Mouse (Mus musculus) heart, adult 9 months (tissue): ENCODE measurements around the gene Nsun7.
"Not testable (repeated sequence)": the region's sequence is repeated elsewhere in the genome, so short reads cannot be mapped to it uniquely, and the experiment has no call there.

ENCODE experiments used
- DNase-seq, 2 experiments: peaks; one replicate each; pipeline ENCODE4 v3.0.0; 2022; ENCODE audit warnings: low spot score in 2 of 2

The Nsun7 gene

DNA sequence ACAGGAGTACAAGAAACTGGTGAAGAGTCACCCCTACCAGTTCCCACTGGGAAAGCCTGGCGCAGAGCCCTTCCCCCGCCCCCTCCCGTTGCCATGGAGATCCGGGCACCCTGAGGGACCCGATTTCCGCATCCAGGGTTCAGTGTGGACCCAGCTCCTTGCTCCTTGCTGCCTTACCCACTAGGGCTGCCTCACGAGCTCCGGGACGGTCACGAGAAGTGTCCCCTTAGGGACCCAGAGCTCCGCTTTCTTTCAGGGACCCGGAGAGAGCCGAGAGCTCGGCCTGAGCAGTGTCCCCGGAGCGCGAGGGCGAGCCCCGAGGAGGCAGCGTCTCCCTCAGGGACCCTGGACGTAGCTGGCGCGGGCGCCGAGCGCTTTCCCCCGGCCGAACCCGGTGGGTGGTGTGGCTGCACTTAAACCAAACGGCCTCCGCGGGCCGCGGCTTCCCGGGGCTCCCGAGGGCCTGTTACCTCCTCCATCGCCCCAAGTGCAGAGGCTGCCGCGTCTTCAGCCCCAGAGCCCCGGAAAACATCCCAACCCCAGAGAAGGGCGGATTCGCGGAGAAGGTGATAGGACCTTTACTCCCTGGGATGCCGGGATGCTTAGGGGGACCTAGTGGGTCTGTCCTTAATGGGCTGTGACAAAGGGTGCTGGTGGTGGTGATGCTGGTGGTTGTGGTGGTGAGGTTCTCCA is at the start of gene Nsun7:
TSS of gene Nsun7 (plus strand) at position 142 of the 693 bp plus-strand sequence.
- DNase-seq = peak; percentile 65 to 77

DNA sequence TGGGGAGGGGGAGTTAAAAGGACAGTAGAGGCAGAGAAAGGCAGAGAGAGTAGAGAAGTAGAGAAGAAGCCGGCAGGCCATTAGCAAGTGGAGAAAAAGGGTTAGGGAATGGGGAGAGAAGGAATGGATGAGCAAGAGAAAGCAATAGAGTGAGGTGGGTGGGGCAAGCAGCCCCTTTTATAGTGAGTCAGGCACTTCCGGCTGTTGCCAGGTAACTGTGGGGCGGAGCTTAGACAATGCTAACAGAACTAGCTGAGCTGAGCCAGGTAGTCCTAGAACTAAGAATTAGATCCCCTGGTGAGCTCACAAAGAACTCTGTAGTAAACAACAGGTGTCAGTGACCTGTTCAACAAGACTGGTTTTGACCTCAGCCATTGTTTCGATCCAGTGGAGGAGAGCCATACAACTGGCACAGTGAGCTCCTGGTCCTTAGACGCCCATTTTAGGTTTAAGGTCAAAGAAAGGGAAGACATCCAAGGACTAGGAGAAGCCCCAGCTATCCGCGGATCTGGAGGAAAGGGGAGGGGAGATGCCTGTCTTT is 45.2 kb upstream of the Nsun7 start:
- no peak for DNase-seq

DNA sequence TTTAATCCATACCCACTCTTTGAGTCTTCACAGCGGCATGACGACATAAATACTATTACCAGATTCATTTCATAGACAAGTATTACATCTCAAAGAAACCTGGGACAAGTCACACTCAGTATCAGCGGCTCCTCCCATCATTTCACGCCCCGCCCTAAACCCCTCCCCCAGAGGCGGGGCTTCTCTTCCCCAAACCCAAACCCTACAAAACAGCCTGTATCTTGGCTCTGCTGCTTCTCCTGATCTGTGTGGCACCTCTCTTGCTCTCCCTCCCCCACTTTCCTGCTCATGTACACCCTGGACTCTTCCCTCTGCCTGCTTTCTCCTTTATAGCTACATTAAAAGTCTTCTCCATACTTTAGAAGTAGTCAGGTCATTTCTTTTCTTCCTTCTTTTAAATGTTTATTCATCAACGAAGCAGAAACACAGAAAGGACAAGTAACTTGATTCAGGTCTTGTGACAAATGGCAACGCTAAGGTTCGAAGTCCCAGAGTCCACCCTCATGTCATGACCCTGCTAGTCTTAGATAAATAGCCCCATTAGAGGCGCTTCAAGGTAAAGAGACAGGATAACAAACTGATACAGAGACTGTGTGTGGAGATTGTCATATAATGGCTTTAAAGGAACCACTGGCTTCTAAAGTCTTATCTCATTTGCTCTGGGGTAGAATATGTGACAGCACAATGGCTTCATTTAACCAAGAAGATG is 44.0 kb upstream of the Nsun7 start:
- no peak for DNase-seq

DNA sequence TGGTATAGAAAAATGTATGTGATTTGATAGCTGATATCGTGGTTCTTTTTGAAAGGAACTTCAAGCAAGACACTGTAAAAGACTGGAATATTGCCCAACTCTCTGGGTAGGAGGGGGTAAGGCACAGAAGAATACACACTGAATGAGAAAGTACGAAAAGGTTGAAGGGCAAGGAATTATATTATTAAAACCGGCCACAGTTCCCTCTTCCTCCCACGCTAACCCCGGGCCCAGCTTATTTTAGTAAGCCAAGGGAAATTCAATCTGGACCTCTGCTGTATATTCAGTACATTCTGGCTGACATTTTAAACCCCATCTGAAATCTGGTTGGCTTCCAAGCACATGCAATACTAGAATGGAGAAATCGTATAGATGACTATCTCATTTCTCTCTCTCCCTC is 40.0 kb upstream of the Nsun7 start:
- no peak for DNase-seq

DNA sequence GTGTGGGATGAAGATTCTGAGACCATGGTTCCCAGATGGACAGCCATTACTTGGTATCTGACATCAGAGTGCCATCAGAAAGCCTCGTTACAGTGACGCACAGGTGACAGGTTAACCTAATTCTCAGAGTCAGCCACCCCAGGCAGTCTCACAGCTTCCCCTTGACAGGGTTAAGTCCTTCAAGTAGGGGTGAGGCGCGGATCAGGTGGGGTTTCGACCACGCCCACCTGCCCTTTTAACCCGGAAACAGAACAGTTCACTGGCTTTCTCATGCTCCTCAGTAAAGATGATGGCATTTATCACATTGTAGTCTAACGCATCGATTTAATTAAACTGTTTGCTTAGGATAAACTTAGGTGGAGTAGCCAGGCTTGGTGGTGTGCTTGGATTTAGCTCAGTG is 39.1 kb upstream of the Nsun7 start:
- no peak for DNase-seq

DNA sequence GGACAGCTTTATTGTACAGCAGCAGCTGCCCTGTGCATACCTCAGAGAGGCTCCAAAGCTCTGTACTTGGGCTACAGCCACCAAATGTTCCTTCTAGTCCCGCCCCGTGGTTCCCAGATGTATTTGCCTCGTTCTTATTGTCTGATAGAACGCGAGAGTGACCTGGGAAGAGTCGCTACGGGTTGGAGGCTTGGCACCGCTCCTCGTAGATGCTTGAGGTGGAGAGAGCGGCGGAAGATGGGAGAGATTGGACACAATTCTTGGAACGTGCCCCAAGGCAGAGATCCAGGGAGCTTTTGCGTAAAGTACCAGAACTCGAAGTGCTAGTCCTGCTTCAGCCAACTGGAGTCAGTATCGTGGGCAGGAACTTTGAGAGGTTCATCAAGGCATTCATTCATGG is 36.8 kb upstream of the Nsun7 start:
- no peak for DNase-seq

DNA sequence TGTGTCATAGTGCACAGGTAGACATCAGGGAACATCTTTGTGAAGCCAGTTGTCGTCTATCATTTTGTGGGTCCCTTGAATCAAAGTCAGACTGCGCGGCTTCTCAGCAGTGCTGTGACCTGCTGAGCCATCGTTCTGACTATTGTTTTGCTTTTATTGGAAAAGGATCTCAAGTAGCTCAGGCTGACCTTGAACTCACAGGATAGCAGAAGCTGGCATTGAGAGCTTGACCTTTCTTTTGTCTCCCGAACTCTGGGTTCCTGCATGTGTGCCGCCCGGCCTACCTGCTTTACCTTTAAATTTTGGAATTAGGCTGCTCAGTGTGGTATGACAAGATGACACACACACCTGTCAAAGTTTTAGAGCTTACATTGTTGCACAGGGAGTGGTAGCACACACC is 33.2 kb upstream of the Nsun7 start:
- no peak for DNase-seq

DNA sequence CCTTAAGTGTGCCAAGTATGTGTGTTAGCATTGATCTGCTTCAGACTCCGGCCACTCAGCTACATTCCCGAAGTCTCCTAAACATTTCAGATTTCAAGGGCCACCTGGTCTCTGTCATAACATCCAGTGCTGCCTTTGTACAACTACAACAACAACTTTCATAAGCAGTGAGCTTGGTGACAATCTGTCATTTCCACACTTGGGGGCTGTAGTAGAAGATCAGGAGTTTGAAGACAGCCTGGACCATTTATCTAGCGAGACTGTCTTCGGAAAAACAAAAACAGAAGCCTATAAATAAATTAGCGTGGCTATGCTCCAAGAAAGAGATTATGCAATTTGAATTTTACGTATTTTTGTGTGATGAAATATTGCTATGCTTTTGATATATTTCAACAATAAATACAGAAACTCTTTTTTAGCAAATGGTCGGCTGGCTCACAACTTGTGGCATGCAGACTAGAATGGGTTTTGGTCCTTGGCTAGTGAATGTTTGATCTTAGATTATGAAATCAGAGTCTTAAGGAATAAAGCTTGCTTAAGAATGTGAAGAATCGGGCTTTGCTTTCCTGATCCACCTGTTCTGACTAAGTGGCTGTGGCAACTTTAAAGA is 27.9 kb upstream of the Nsun7 start:
- no peak for DNase-seq

DNA sequence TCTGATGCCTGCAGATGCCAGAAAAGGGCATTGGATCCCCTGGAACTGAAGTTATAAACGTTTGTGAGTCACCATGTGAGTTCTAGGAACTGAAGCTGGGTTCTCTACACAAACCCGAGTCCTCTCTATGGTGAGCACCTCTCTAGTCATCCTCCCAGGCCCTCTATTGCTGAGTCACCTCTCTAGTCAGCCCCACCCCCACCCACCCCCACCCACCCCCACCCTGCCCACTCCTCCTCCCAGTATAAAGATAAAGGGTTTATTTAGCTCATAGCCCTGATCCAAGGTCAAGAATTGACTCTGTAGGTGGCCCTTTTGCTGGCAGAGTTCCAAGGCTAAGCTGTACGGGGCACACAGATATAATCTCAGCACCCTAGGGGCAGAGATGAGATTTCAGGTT is 27.2 kb upstream of the Nsun7 start:
- DNase-seq = no peak

DNA sequence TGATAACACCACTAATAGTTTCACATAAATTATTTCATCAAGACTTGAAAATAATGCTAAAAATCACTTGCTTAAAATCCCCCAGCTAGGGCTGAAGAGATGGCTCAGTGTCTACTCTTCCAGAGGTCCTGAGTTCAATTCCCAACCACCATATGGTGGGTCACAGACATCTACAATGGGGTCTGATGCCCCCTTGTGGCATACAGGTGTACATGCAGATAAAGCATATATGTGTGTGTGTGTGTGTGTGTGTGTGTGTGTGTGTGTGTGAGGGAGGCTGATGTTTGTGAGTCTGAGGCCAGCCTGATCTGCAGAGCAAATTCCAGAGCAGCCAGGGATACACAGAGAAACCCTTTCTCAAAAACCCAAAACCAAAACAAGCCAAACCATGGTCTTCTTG is 17.8 kb upstream of the Nsun7 start:
- DNase-seq = no peak

DNA sequence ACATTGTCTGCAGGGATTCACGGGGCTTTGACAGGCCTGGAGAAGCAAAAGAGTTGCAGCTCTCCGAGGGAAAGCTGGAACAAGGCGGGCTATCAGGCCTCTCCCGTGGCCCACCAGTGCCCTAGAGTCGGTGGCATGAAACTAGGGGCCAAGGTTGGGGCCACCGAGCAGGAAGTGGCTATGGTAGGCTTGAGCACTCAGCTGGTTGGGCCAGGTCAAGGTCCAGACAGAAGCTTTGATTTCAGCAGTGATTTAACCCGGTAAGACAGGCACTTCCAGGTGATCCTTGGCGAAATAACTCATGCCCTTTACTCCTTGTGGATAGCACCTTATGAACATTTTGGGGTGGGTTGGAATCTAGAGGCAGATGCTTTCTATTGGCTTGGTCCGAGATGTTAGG is 16.2 kb upstream of the Nsun7 start:
- no peak for DNase-seq

DNA sequence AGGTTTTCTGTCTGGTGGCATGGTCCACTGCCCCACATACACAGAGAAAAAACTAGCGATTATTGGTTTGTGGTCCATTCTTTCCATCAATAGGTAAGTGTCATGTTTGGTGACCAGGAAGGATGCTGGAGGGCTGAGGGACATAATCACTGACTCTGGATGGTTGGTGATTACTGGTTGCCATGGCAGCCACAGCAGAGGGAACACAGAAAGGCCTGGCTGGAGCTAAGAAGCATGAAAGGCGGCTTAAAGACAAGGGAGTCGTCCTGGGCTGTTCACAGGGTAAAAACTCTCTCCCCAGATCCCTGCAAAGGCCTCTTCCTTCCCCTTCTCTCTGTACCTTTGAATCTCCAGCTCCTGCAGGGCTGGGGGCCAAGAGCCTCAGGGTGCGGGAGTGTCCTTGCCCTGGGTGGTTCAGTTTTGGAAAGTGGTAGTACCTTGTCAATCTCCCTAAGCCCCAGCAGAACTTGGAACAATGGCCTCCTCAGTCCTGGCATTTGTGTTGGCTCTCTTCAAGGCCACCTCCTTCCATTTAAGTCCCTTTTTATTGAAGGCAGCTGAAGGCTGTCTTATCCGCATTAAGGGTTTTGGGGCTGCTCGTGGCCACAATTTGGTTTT is 15.5 kb upstream of the Nsun7 start:
- no peak for DNase-seq

DNA sequence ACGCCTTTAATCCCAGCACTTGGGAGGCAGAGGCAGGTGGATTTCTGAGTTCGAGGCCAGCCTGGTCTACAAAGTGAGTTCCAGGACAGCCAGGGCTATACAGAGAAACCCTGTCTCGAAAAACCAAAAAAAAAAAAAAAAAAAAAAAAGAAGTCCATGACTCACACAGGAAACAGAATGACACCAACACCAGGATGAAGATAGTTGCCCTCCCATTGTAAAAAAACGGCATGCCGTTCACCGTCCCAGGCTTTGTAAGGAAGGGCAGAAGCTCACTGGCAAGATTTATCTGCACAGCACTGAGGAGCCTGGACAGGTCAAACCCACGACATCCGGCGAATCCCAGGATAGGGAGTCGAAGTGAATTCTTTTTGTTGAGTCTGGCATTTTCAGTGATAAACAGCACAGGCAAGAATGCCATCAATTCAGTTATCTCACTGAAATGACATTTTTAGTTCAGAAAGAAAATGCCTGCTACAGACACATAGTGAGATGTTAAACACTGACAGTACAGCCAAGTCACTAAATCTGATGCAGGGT is 13.7 kb upstream of the Nsun7 start:
- no peak for DNase-seq

DNA sequence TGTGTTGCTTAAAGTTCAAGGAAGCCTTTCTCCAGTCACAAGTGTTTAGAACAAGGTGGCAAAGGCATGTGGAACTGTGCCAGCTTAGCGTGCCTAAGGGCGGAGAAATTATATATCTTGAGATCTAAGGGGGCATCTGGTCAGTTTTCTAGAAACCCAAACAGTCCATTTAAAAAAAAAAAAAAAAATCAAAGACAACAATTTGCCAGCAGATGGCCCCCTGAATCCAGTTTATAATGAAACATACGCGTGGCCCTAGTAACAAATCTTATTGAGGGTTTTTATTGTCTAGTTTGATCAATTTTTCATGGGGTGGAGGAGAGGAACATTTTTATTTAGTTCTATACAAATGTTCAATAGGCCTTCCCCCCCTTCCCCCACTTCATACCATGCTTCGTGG is 6.5 kb upstream of the Nsun7 start:
- no peak for DNase-seq

DNA sequence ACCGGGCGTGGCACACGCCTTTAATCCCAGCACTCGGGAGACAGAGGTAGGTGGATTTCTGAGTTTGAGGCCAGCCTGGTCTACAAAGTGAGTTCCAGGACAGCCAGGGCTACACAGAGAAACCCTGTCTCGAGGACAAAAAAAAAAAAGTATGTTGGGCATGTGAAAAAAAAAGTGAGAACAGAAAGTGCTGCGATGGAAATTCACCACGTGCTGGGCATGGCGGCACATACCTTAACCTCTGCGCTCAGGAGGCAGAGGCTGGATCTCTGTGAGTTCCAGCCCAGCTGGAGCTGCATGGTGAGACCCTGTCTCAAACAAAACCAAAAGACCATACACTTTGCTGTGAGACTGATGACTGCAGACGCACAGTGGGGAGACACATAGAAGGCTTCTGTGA is 4.7 kb upstream of the Nsun7 start:
- DNase-seq = no peak

DNA sequence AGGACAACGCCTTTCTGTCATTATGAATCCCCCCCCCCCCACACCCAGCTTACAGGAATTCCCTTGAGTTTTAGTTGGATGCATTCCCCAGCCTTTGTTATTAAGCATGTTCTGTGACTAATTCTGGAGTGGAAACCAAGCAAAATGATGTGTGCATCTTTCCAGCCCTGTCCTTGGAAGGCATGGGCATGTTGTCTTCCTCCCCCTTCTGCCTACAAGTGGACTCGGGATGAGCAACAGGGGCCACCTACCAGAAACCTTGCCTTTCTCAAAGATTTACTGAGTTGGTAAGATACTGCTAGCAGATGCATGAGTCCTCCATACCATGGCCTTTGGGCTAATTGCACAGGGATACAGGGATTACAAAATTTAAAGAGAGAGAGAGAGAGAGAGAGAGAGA is 697 bp upstream of the Nsun7 start:
- DNase-seq = no peak

DNA sequence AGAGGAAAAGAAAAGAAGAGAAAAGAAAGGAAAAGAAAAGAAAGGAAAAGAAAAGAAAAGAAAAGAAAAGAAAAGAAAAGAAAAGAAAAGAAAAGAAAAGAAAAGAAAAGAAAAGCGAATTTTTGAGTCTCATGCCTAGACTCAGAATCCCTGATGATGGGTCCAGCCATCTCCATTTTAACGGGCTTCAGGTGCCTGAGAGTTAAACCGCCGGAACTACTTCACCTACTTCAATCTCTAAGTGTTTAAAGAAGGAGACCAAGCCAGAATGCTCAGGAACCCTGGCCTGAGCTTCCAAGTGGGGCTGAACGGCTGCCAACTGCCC is 304 bp upstream of the Nsun7 start:
- DNase-seq = not testable (repeated sequence)

DNA sequence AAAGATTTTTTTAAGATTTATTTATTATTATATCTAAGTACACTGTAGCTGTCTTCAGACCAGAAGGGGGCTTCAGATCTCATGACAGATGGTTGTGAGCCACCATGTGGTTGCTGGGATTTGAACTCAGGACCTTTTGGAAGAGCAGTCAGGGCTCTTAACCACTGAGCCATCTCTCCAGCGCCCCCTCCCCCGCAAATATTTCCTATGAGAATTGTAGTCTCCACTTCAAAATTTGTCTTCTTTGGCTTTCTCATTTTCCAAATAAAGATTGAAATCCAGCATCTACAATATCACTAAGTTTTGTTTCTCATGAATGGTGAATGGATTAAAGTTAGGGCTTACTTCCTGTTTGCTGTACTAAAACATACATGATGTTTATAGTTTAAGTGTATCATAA is 2.8 kb downstream of the Nsun7 start:
- no peak for DNase-seq

DNA sequence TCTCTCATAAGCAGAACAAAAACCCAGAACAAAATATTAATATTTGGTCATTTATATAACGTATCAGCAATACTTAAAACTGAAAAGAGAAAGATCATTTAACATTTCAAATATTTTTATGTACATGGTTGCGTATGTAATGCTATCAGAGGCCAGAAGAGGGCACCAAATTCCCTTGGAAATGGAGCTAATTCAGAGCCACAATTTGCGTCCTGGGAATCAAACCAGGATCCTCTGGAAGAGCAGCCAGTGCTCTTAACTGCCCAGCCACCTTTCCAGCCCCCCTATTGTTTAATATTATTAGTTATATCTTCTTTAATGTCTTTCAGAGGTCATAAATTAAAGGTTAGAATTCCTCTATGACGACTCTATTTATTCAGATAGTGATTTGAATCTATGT is 3.7 kb downstream of the Nsun7 start:
- no peak for DNase-seq

DNA sequence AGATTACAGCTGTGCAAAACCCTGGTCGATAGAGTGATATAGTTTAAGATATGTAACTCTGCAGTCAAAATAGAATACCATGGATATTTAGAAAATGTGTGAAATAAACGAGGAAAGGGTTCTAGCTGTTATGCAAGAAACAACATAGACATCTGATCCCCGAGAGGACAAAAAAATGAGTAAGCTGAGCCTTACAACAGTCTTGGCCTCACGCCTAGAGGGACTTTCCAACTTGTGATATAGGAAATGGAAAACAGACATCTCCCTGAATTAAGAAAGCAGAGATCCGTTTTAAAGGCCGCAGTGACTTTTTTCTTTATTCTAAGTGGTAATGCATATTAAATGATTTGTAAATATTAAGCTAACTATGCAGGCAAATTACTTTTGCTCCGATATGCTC is 9.9 kb downstream of the Nsun7 start:
- DNase-seq = peak in 1 of 2 experiments; percentile 13

DNA sequence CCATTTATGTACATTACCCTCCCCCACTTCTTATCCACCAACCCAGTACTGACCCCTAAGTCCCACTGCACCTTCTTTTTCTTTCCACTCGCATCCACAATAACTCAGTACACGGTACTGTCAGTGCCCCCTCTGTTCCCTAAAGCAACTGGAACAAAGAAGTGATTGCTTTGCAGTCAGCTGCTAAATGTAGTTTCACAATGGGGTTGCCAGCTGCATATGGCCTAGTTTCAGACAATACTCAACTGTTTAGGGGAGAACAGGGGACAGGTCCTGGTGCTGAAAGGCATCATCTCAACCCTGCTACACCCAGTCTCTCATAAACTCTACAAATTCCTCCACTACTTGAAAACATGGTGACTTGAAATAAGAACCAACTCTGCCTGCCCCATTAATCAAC is 11.4 kb downstream of the Nsun7 start:
- DNase-seq = no peak

DNA sequence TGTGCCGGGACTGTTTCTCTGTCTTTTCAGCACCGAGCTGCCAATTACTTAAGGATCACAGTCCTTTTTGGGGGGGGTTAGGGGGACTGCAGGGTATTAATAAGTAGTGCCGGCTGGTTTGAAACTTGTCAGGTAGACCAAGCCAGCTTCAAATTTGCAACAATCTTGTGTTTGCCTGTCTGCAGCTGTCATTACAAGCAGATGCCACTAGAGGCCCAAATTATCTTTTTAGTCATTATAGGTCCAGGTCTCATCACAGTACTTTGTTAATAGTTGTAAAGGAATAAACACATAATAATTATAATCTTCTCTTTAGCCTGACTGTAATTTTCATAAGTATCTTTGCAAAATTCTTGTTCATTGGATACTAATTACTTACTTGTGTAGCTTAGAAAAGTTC is 14.7 kb downstream of the Nsun7 start:
- DNase-seq = no peak
